ENCODE assay signal across 10 mouse cellular contexts in the genomic region with DNA sequence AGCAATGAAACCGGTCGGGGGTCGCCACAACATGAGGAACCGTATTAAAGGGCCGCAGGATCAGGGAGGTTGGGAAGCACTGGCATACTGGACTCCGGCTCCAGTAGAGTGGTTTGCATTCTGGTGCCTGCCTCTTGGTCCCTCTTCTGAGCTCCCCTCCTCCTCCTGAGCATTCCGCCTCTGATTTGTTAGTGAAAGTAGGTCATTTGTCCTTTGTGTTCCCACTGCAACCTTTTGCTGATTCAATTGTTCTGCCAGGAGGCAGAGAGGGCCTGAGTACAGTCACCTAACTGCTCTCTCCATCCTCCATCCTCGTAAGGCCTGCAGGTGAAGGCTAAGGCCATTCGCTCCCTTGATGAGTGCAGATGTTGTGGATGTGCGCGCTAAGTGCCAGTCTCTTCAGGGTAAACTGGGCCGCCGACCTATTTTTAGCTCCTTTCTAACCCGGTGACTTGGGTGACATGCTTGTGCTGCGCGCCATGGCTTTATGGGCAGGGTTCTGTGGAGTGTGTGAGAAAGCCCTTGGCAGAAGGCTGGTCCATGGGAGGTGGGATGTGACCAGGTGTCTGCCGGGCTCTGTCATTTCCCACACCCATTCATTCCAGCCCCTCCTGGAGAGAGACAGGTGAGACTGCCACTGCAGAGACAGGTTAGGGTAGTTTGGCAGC. TPM values are rescaled to one million over a fixed set of nuclear protein-coding genes. Genes with fewer than 3 reads are reported as not detected.
DNase-seq lines count a peak whose midpoint lies in the region; ATAC-seq and TF ChIP-seq lines count a peak whose summit lies in the region.
"Had no signal": no experiment of that assay in that cellular context is flagged by ENCODE, and none has a peak within 500 bp of the region (broad histone marks: within the 10 kb centered on the region; RNA-seq: fewer than 3 reads in every experiment).

No protein-coding gene starts in this region.

- no peak overlapping the region for H3K4me2 ChIP-seq in kidney, postnatal 0 days (ENCODE audit: low read length)
- no peak overlapping the region for H3K4me2 ChIP-seq in kidney, embryonic 15.5 days
- H3K4me2 ChIP-seq: intestine, embryonic 15.5 days had no signal

- H3K36me3 ChIP-seq in kidney, postnatal 0 days (ENCODE audit: insufficient read depth, low read length) = peaks cover 7% of the 10 kb centered on the region; the same call in 1 of the 2 replicates
- H3K36me3 ChIP-seq in kidney, embryonic 15.5 days = peaks cover 24% of the 10 kb centered on the region
- H3K36me3 ChIP-seq: intestine, embryonic 15.5 days had no signal

- no peak for ATAC-seq in kidney, postnatal 0 days (replicated peaks; ENCODE audit: low FRiP score, low read depth)
- no peak for ATAC-seq in kidney, embryonic 15.5 days (replicated peaks; ENCODE audit: low FRiP score)
- ATAC-seq: forebrain, embryonic 16.5 days; intestine, embryonic 15.5 days had no signal

- no peak for TF ChIP-seq POLR2A in olfactory bulb, adult 2 months (IDR thresholded peaks at IDR 0.05; ENCODE audit: insufficient read depth, low read depth, low read length)

- no peak overlapping the region for H3K4me3 ChIP-seq in kidney, postnatal 0 days (replicated peaks; ENCODE audit: low read depth, low read length)
- no peak overlapping the region for H3K4me3 ChIP-seq in kidney, embryonic 15.5 days (replicated peaks)
- H3K4me3 ChIP-seq in olfactory bulb, adult 2 months (ENCODE audit: insufficient read depth, low read depth, low read length) = peak overlapping the region; percentile 37
- H3K4me3 ChIP-seq: intestine, embryonic 15.5 days had no signal

- TF ChIP-seq CTCF in kidney, postnatal 0 days (IDR thresholded peaks at IDR 0.05; ENCODE audit: low read depth) = no peak
- TF ChIP-seq CTCF in olfactory bulb, adult 2 months (IDR thresholded peaks at IDR 0.05; ENCODE audit: insufficient read depth, low read depth, low read length) = no peak

- H3K27me3 ChIP-seq in kidney, postnatal 0 days (ENCODE audit: insufficient read depth, low read length) = no peaks in the 10 kb centered on the region
- H3K27me3 ChIP-seq in kidney, embryonic 15.5 days = no peaks in the 10 kb centered on the region

- H3K9me3 ChIP-seq in kidney, postnatal 0 days (replicated peaks; ENCODE audit: low read length) = no peaks in the 10 kb centered on the region
- no peaks in the 10 kb centered on the region for H3K9me3 ChIP-seq in kidney, embryonic 15.5 days (replicated peaks)
- H3K9me3 ChIP-seq: intestine, embryonic 15.5 days had no signal

- 81% methylated on average over 17 of the region's 17 CpGs for WGBS in kidney, postnatal 0 days
- WGBS in kidney, embryonic 15.5 days = 85% methylated on average over 17 of the region's 17 CpGs
- 28% methylated on average over 17 of the region's 17 CpGs for WGBS in olfactory bulb, adult 2 months

- no peak for DNase-seq in kidney, postnatal 0 days (ENCODE audit: low spot score)
- peak; percentile 50 for DNase-seq in ZHBTc4 (ENCODE audit: low read depth, low spot score)
- DNase-seq in cerebellum, adult 8-10 months = peak; percentile 73
- DNase-seq in layer of hippocampus, adult 11-12 months (ENCODE audit: low spot score) = no peak
- DNase-seq in lung, postnatal 10 days = no peak
- DNase-seq: right cerebral cortex, postnatal 25 days had no signal

- H3K4me1 ChIP-seq in kidney, postnatal 0 days (replicated peaks; ENCODE audit: insufficient read depth, low read length) = peaks cover 36% of the 10 kb centered on the region
- peaks cover 78% of the 10 kb centered on the region for H3K4me1 ChIP-seq in kidney, embryonic 15.5 days
- peaks cover 64% of the 10 kb centered on the region for H3K4me1 ChIP-seq in olfactory bulb, adult 2 months (ENCODE audit: control insufficient read depth, insufficient read depth, low read length)

- H3K27ac ChIP-seq in kidney, postnatal 0 days = 0 out of 2 replicates have a peak overlapping the region, but pooled peaks have one; percentile 19
- no peak overlapping the region; the same call in 1 of the 2 replicates for H3K27ac ChIP-seq in kidney, embryonic 15.5 days
- H3K27ac ChIP-seq in olfactory bulb, adult 2 months (ENCODE audit: insufficient read depth, low read depth, low read length) = peak overlapping the region; percentile 90
- H3K27ac ChIP-seq: intestine, embryonic 15.5 days had no signal

- no peak overlapping the region for H3K9ac ChIP-seq in kidney, postnatal 0 days (ENCODE audit: low read depth, low read length)
- H3K9ac ChIP-seq in kidney, embryonic 15.5 days = no peak overlapping the region
- H3K9ac ChIP-seq: intestine, embryonic 15.5 days had no signal

RNA-seq across cellular contexts. Expression of gene Sec14l1, which starts 8.6 kb away (rescaled TPM):
- polyA plus RNA-seq in kidney, postnatal 0 days (2015; fragmentation: Nextera tagmentation; extraction: Ambion mirVana) = 87.6 and 93.7 TPM in 2 replicates
- 66.5 and 69.0 TPM in 2 replicates for polyA plus RNA-seq in kidney, embryonic 15.5 days (2015; fragmentation: Nextera tagmentation; extraction: Ambion mirVana)
- polyA plus RNA-seq in olfactory bulb, adult 2 months (2012; ENCODE audit: insufficient read depth, insufficient read length, low replicate concordance, missing spikeins) = not detected in 2 replicates

Comparison
In these comparisons a context has a peak if more than half of its experiments do, and no peak if none do; other contexts are left out.
1. DNase-seq: peak in ZHBTc4 (single experiment) and cerebellum, adult 8-10 months (single experiment); none in kidney, postnatal 0 days (single experiment), layer of hippocampus, adult 11-12 months (single experiment) and lung, postnatal 10 days (single experiment).